Mouse (Mus musculus) kidney, embryonic 15.5 days (tissue): ENCODE measurements around the gene Pde11a. TPM values are rescaled to one million over a fixed set of nuclear protein-coding genes. Genes with fewer than 3 reads are reported as not detected.

Experiments used
- ATAC-seq: fragments of 200-750 bp; cut with Nextera tagmentation; replicated peaks from 2 replicates; pipeline ENCODE4 v1.8.0; 2017; ENCODE audit warnings: moderate TSS enrichment; ENCODE audit not compliant: low FRiP score
- H3K27ac ChIP-seq: fragments of 300-500 bp; sonication (generic); 2 replicates; pipeline ENCODE4 v1.5.1; 2015; ENCODE audit warnings: mild to moderate bottlenecking, inconsistent platforms
- H3K27me3 ChIP-seq: fragments of 300-500 bp; sonication (generic); 2 replicates; pipeline ENCODE4 v1.6.1; 2015; ENCODE audit warnings: inconsistent platforms
- H3K36me3 ChIP-seq: fragments of 300-500 bp; sonication (generic); 2 replicates; pipeline ENCODE4 v1.6.1; 2015; ENCODE audit warnings: inconsistent platforms
- H3K4me1 ChIP-seq: fragments of 300-500 bp; sonication (generic); 2 replicates; pipeline ENCODE4 v1.6.1; 2015; ENCODE audit warnings: inconsistent platforms
- H3K4me2 ChIP-seq: fragments of 300-500 bp; sonication (generic); 2 replicates; pipeline ENCODE4 v1.6.1; 2015; ENCODE audit warnings: moderate library complexity, mild to moderate bottlenecking, inconsistent platforms
- H3K4me3 ChIP-seq: fragments of 300-500 bp; sonication (generic); replicated peaks from 2 replicates; pipeline ENCODE4 v1.5.1; 2015; ENCODE audit warnings: mild to moderate bottlenecking, inconsistent platforms
- H3K9ac ChIP-seq: fragments of 300-500 bp; sonication (generic); 2 replicates; pipeline ENCODE4 v1.6.1; 2015; ENCODE audit warnings: mild to moderate bottlenecking, inconsistent platforms
- H3K9me3 ChIP-seq: fragments of 300-500 bp; sonication (generic); replicated peaks from 2 replicates; pipeline ENCODE4 v1.6.1; 2016; ENCODE audit warnings: inconsistent platforms
- WGBS: fragments of 180-500 bp; shearing (Covaris S2); methylation state at CpG from one replicate; pipeline ENCODE4 v1.1.7; 2015; ENCODE audit warnings: mixed read lengths; 5-methylcytosine and 5-hydroxymethylcytosine counted together
- polyA plus RNA-seq: library from polyadenylated mRNA; unstranded; fragments of >200 nt; fragmentation: Nextera tagmentation; extraction: Ambion mirVana; gene quantifications from 2 replicates; pipeline ENCODE4 v1.2.1, GENCODE M21; 2015

The Pde11a gene
- polyA plus RNA-seq, result 1.5 and 1.9 TPM in 2 replicates

GRCm38 (mm10) chr2:76338215-76339156 lies at the start of gene Pde11a:
TSS of gene Pde11a (minus strand) at chr2:76338774.
- Histone ChIP-seq H3K27ac (no peak within 1 kb of the TSS), H3K4me1 (peaks cover 11% of the 10 kb centered on the region), H3K9ac (peak within 1 kb of the TSS; percentile 47), H3K36me3 (no peaks in the 10 kb centered on the region), H3K4me2 (peak within 1 kb of the TSS; percentile 96), H3K27me3 (peaks cover 20% of the 10 kb centered on the region), H3K9me3 (no peaks in the 10 kb centered on the region), H3K4me3 (peak within 1 kb of the TSS; percentile 49)
- 17% methylated on average over 40 of the region's 41 CpGs for WGBS
- ATAC-seq, result peak; percentile 94

DNA sequence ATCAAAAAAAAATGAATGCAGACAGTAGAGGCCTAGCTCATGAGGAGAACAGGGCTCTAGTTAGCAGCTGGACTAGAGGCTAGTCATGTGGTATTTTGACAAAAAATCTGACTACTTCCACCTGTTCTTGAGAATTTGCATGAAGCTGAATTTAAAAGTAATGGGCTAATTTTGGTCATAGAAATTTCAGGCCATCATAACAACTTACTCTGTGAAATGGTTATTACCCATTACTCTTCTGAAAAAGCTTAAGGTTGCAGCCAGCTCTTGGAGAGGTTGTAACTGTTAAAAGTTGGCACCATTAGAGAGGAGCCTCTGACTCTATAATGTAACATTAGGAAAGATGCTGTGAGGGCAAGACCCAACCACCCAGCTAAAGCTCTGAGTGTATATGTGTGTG lies 48.0 kb upstream of the Pde11a start:
- ATAC-seq, result no peak
- Histone ChIP-seq H3K9ac (no peak overlapping the region), H3K36me3 (peaks cover 39% of the 10 kb centered on the region), H3K4me2 (no peak overlapping the region), H3K4me3 (no peak overlapping the region), H3K9me3 (no peaks in the 10 kb centered on the region), H3K4me1 (no peaks in the 10 kb centered on the region), H3K27me3 (no peaks in the 10 kb centered on the region), H3K27ac (no peak overlapping the region)

DNA sequence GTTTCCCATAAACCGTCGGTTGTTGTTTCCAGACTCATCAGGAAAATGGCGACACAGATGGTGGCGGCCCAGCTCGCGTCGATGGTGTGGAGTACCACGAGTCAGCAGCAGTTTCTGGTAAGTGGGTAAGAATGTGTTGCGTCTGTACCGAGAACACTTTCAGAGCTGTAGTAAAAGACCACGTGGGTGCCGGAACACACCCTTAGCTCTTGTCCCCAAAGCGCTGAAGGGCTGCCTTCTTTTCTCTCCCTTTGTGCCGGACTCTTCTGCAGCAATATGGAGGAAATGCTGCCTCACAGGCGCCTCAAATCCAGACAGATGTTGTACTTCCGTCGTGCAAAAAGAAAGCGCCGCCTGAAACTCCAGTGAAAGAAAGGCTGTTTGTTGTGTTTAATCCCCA lies 40.1 kb upstream of the Pde11a start:
- H3K36me3 ChIP-seq, result peaks cover 86% of the 10 kb centered on the region
- no peaks in the 10 kb centered on the region for H3K27me3 ChIP-seq
- no peak overlapping the region for H3K4me2 ChIP-seq
- no peaks in the 10 kb centered on the region for H3K9me3 ChIP-seq
- H3K27ac ChIP-seq, result no peak overlapping the region
- 94% methylated on average over 19 of the region's 19 CpGs for WGBS
- H3K9ac ChIP-seq, result no peak overlapping the region
- no peak overlapping the region for H3K4me3 ChIP-seq
- H3K4me1 ChIP-seq, result no peaks in the 10 kb centered on the region
- no peak for ATAC-seq

- Histone ChIP-seq H3K4me2 (no peak overlapping the region), H3K9ac (no peak overlapping the region), H3K9me3 (no peaks in the 10 kb centered on the region), H3K4me3 (no peak overlapping the region), H3K4me1 (peaks cover 12% of the 10 kb centered on the region), H3K27ac (no peak overlapping the region), H3K36me3 (peaks cover 73% of the 10 kb centered on the region), H3K27me3 (no peaks in the 10 kb centered on the region)
- ATAC-seq, result no peak
- WGBS, result 90% methylated on average over 6 of the region's 6 CpGs
Observed at GRCm38 (mm10) chr2:76374544-76375206, 36.1 kb upstream of the Pde11a start.

- WGBS, result 88% methylated on average over 4 of the region's 4 CpGs
- no peak overlapping the region for H3K27ac ChIP-seq
Observed at GRCm38 (mm10) chr2:76372244-76372643, 33.7 kb upstream of the Pde11a start.

GRCm38 (mm10) chr2:76370656-76370922 lies 32.0 kb upstream of the Pde11a start:
- H3K4me1 ChIP-seq, result peaks cover 12% of the 10 kb centered on the region
- ATAC-seq, result no peak
- H3K4me2 ChIP-seq, result peak overlapping the region; percentile 94
- H3K36me3 ChIP-seq, result peaks cover 37% of the 10 kb centered on the region
- H3K4me3 ChIP-seq, result peak overlapping the region; percentile 73
- H3K9ac ChIP-seq, result peak overlapping the region; percentile 84
- WGBS, result 2% methylated on average over 7 of the region's 7 CpGs
- no peaks in the 10 kb centered on the region for H3K9me3 ChIP-seq
- no peaks in the 10 kb centered on the region for H3K27me3 ChIP-seq
- H3K27ac ChIP-seq, result no peak overlapping the region

More at GRCm38 (mm10) chr2:76372244-76372643, 33.7 kb upstream of the Pde11a start:
- no peak for ATAC-seq
- no peak overlapping the region for H3K9ac ChIP-seq
- no peak overlapping the region for H3K4me2 ChIP-seq
- H3K4me1 ChIP-seq, result peaks cover 12% of the 10 kb centered on the region
- no peaks in the 10 kb centered on the region for H3K27me3 ChIP-seq
- no peak overlapping the region for H3K4me3 ChIP-seq
- peaks cover 49% of the 10 kb centered on the region for H3K36me3 ChIP-seq
- H3K9me3 ChIP-seq, result no peaks in the 10 kb centered on the region

DNA sequence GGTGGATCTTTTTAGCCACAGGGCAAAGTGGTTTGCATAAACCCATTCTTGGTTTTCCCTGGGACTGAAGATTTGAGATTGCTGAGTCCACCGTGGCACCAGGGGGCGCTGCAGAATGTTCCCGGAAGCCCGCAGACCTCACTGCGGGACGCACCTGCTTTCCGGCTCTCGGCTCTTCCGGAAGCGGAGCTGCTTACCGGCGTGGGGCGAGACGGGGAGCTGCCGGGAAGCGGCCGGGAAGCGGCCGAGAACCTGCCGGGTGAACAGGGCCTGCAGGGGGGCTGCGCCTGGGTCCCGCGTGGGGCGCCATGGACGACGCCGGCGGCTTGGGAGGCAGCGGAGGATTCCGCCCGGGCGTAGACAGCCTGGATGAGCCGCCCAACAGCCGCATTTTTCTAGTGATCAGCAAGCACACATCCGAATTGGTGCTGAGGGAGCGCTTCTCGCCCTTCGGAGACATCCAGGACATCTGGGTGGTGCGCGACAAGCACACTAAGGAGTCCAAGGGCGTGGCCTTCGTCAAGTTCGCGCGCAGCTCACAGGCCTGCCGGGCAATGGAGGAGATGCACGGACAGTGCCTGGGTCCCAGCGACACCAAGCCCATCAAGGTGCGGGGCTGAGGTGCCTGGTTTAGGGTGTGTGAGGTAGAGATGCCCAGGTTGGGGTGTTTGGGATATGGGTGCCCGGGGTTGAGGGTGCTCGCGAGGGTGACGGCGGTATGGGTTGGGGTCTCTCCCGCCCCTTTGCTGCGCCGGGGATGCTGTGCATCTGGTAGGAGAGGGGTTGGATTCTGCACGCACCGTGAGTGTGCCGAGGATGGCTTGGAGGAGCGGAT lies 31.5 kb upstream of the Pde11a start, which contains the start of gene Rbm45:
TSS of gene Rbm45 (plus strand) at position 164 of the 835 bp plus-strand sequence.
- Histone ChIP-seq H3K27me3 (no peaks in the 10 kb centered on the region), H3K4me2 (peak within 1 kb of the TSS; percentile 94), H3K9me3 (no peaks in the 10 kb centered on the region), H3K27ac (peak within 1 kb of the TSS; percentile 68), H3K36me3 (peaks cover 32% of the 10 kb centered on the region), H3K4me1 (peaks cover 12% of the 10 kb centered on the region), H3K4me3 (peak within 1 kb of the TSS; percentile 73), H3K9ac (peak within 1 kb of the TSS; percentile 84)
- under 1% methylated on average over 61 of the region's 61 CpGs for WGBS
- peak; percentile 90 for ATAC-seq

- no peaks in the 10 kb centered on the region for H3K27me3 ChIP-seq
- no peak overlapping the region for H3K9ac ChIP-seq
- H3K36me3 ChIP-seq, result peaks cover 24% of the 10 kb centered on the region
- H3K4me3 ChIP-seq, result peak overlapping the region; percentile 73; the same call in 1 of the 2 replicates
- ATAC-seq, result 0 out of 2 replicates have a peak, but pooled peaks have one; percentile 37
- H3K27ac ChIP-seq, result no peak overlapping the region
- 69% methylated on average over 13 of the region's 13 CpGs for WGBS
- no peaks in the 10 kb centered on the region for H3K9me3 ChIP-seq
- H3K4me2 ChIP-seq, result peak overlapping the region; percentile 94; the same call in 1 of the 2 replicates
- peaks cover 12% of the 10 kb centered on the region for H3K4me1 ChIP-seq
Observed at GRCm38 (mm10) chr2:76368861-76369660, 30.5 kb upstream of the Pde11a start.

GRCm38 (mm10) chr2:76367188-76367922 lies 28.8 kb upstream of the Pde11a start:
- no peak for ATAC-seq
- no peak overlapping the region for H3K9ac ChIP-seq
- no peak overlapping the region for H3K27ac ChIP-seq
- WGBS, result 17% methylated on average over 9 of the region's 9 CpGs
- H3K4me2 ChIP-seq, result no peak overlapping the region
- H3K4me3 ChIP-seq, result no peak overlapping the region
- no peaks in the 10 kb centered on the region for H3K27me3 ChIP-seq
- no peaks in the 10 kb centered on the region for H3K9me3 ChIP-seq
- H3K36me3 ChIP-seq, result peaks cover 8% of the 10 kb centered on the region
- H3K4me1 ChIP-seq, result peaks cover 12% of the 10 kb centered on the region

GRCm38 (mm10) chr2:76365811-76366210 lies 27.2 kb upstream of the Pde11a start:
- no peak for ATAC-seq
- H3K4me1 ChIP-seq, result peaks cover 4% of the 10 kb centered on the region
- H3K4me2 ChIP-seq, result no peak overlapping the region
- no peak overlapping the region for H3K4me3 ChIP-seq
- H3K27me3 ChIP-seq, result no peaks in the 10 kb centered on the region
- H3K9ac ChIP-seq, result no peak overlapping the region
- WGBS, result 78% methylated on average over 4 of the region's 4 CpGs
- no peak overlapping the region for H3K27ac ChIP-seq
- H3K9me3 ChIP-seq, result no peaks in the 10 kb centered on the region
- no peaks in the 10 kb centered on the region for H3K36me3 ChIP-seq
